Mouse (Mus musculus): ENCODE results near the gene Zfp61.

DNA sequence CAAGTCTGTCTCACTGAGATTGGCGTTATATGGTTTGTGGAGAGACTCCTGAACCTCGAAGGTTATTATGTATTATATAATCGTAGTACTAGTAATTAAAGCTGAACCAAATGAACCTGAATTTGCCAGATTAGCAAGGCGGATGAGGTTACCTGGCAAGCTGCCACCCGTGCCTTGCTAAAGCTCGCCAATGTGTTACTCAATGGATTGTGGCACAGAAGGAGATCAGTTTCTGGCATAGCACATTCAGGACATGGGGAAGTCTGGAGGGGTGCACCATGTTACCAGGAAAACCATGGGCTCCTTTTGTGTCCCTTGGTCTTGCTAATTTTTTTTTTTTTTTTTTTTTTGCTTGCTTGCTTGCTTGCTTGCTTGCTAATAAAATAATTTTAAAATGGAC, 24.2 kb upstream of the Zfp61 start:
- TF ChIP-seq E2F4 (IDR thresholded peaks at IDR 0.05; ENCODE audit: borderline replicate concordance, low read depth, low read length), result no peak
- TF ChIP-seq ZNF384 (IDR thresholded peaks at IDR 0.05; ENCODE audit: low read depth, low read length), result no peak
- TF ChIP-seq CTCF (IDR thresholded peaks at IDR 0.05 in 2 of 3, conservative IDR thresholded peaks at IDR 0.05 in 1 of 3; ENCODE audit: control insufficient read depth in 1 of 3, insufficient read depth in 1 of 3, low read depth in 2 of 3, low read length in 3 of 3, poor library complexity in 1 of 3, severe bottlenecking in 1 of 3), result no peak
